Mouse (Mus musculus): ENCODE results near the gene Rgs7. TPM values are rescaled to one million over a fixed set of nuclear protein-coding genes. Genes with fewer than 3 reads are reported as not detected.

Gene Rgs7
- polyA plus RNA-seq, 1 experiment = 0.05 TPM

DNA sequence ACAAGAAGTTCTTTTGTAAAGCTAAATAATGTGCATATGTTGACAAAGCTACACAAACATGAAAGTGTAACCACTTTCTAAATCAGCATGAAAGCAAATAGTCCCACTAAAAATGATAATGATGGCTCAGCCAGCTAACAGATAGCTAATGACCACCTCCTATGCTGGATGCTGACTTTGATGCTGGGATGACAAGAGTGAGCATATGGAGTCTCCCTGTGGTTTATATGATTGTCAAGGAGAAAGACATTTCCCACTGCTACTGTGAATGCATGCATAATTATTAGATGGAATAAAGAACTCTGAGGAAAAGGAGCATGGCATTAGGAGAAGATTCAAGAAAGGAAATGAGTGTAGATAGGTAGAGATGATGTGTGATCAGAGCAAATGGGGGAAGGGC is 230.0 kb downstream of the Rgs7 start:
- Histone ChIP-seq H3K4me3 (ENCODE audit: low read depth, low read length) (no peak overlapping the region), H3K27ac (ENCODE audit: insufficient read depth, low read depth, low read length) (no peak overlapping the region)
- no peak for TF ChIP-seq CTCF (IDR thresholded peaks at IDR 0.05; ENCODE audit: extremely low read depth, insufficient read length, insufficient replicate concordance, low read depth, low read length)
- no peak for TF ChIP-seq POLR2A (IDR thresholded peaks at IDR 0.05; ENCODE audit: low read depth, low read length)

DNA sequence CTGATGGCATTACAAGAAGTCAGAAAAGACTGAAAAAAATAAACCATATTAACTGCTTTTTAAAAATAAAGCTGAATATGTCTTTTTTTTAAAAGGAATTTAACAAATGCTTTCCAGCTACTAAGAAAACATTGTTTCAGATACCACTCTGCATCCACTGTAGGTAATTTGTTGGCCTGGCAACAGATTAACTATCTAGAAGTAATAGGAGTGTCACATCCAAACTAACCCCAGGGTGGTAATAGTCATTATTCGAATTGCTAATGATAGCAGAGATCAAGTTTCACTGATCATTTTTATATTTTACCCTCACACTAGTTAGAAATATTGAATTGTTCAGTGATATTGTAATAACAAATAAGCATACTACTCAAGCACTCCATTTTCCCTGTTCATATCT is 232.9 kb downstream of the Rgs7 start:
- 51% methylated on average over 1 of the region's 1 CpGs for WGBS

More for the DNA sequence above, 230.0 kb downstream of the Rgs7 start:
- Histone ChIP-seq H3K36me3 (ENCODE audit: control insufficient read depth, insufficient read depth, low read length) (no peaks in the 10 kb centered on the region), H3K27me3 (ENCODE audit: control insufficient read depth, insufficient read depth, low read length) (no peaks in the 10 kb centered on the region), H3K4me1 (ENCODE audit: control insufficient read depth, insufficient read depth, insufficient read length, low read length) (no peaks in the 10 kb centered on the region)

DNA sequence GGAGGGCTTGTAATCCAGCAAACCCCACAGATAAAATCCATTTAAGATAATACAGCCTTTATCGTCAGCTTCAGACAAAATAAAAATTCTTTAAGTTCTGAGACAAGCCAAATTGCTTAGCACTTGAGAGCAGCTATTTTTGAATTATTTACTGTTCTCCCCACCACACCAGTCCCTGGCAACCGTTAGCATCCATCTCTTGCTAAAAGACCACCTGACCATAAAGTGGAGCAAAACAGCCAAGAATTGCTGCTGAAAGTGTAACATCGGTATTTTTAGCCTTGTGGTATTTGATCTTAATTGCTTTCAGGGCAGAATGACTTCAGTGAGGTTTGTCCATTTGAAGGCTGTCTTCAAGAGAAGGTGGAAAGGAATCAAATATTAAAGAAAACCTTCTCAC is 237.1 kb downstream of the Rgs7 start:
- 61% methylated on average over 3 of the region's 3 CpGs for WGBS
- H3K27me3 ChIP-seq (ENCODE audit: control insufficient read depth, insufficient read depth, low read length) = no peaks in the 10 kb centered on the region
- H3K36me3 ChIP-seq (ENCODE audit: control insufficient read depth, insufficient read depth, low read length) = no peaks in the 10 kb centered on the region
- no peak overlapping the region for H3K4me3 ChIP-seq (ENCODE audit: low read depth, low read length)
- TF ChIP-seq POLR2A (IDR thresholded peaks at IDR 0.05; ENCODE audit: low read depth, low read length) (no peak), CTCF (IDR thresholded peaks at IDR 0.05; ENCODE audit: extremely low read depth, insufficient read length, insufficient replicate concordance, low read depth, low read length) (no peak)
- H3K4me1 ChIP-seq (ENCODE audit: control insufficient read depth, insufficient read depth, insufficient read length, low read length) = no peaks in the 10 kb centered on the region
- H3K27ac ChIP-seq (ENCODE audit: insufficient read depth, low read depth, low read length) = no peak overlapping the region

More for the DNA sequence above, 232.9 kb downstream of the Rgs7 start:
- no peak for TF ChIP-seq POLR2A (IDR thresholded peaks at IDR 0.05; ENCODE audit: low read depth, low read length)
- TF ChIP-seq CTCF (IDR thresholded peaks at IDR 0.05; ENCODE audit: extremely low read depth, insufficient read length, insufficient replicate concordance, low read depth, low read length) = no peak
- H3K36me3 ChIP-seq (ENCODE audit: control insufficient read depth, insufficient read depth, low read length) = no peaks in the 10 kb centered on the region
- H3K27me3 ChIP-seq (ENCODE audit: control insufficient read depth, insufficient read depth, low read length) = no peaks in the 10 kb centered on the region
- no peak overlapping the region for H3K4me3 ChIP-seq (ENCODE audit: low read depth, low read length)
- H3K27ac ChIP-seq (ENCODE audit: insufficient read depth, low read depth, low read length) = no peak overlapping the region
- no peaks in the 10 kb centered on the region for H3K4me1 ChIP-seq (ENCODE audit: control insufficient read depth, insufficient read depth, insufficient read length, low read length)

DNA sequence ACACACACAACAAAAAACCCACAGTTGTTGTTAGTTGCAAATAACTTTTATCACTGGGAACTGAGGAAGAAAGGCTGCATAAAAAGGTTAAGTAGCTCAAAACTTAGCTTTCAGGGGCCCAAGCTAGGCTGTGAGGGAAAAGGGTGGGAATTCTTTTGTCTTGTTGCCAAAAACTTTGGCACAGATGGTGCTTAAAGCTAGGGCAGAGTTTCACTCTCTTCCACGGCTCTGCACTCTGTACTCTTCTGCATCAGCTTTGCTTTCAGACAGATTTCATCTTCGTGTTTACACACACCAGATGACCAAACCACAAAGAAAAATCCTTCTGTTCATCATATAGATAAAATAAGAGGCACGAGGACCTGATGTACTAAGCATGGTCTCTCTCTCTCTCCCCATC is 237.6 kb downstream of the Rgs7 start:
- Histone ChIP-seq H3K4me1 (ENCODE audit: control insufficient read depth, insufficient read depth, insufficient read length, low read length) (no peaks in the 10 kb centered on the region), H3K27me3 (ENCODE audit: control insufficient read depth, insufficient read depth, low read length) (no peaks in the 10 kb centered on the region), H3K4me3 (ENCODE audit: low read depth, low read length) (no peak overlapping the region), H3K36me3 (ENCODE audit: control insufficient read depth, insufficient read depth, low read length) (no peaks in the 10 kb centered on the region), H3K27ac (ENCODE audit: insufficient read depth, low read depth, low read length) (no peak overlapping the region)
- no peak for TF ChIP-seq POLR2A (IDR thresholded peaks at IDR 0.05; ENCODE audit: low read depth, low read length)
- no peak for TF ChIP-seq CTCF (IDR thresholded peaks at IDR 0.05; ENCODE audit: extremely low read depth, insufficient read length, insufficient replicate concordance, low read depth, low read length)
- WGBS = 39% methylated on average over 3 of the region's 3 CpGs

DNA sequence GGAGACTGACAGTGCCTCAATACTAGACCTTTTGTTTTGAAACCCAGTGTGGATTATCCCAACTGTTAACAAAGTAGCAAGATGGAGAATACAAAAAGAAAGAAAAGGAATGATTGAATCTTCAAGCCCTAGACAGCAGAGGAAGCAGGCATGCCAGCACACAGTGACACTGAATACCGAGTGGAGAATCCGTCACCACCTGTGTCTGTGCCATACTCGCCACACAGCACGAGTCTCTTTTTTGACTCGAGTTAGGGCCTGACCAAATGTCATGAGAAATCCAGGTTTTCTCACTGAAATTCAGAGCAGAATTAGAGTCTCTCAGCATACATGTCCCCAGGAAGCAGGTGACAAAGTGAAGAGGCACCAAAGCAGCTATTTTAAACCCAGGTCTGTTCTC is 250.2 kb downstream of the Rgs7 start:
- Histone ChIP-seq H3K4me1 (ENCODE audit: control insufficient read depth, insufficient read depth, insufficient read length, low read length) (no peaks in the 10 kb centered on the region), H3K4me3 (ENCODE audit: low read depth, low read length) (no peak overlapping the region), H3K36me3 (ENCODE audit: control insufficient read depth, insufficient read depth, low read length) (no peaks in the 10 kb centered on the region), H3K27me3 (ENCODE audit: control insufficient read depth, insufficient read depth, low read length) (no peaks in the 10 kb centered on the region), H3K27ac (ENCODE audit: insufficient read depth, low read depth, low read length) (no peak overlapping the region)
- 82% methylated on average over 5 of the region's 5 CpGs for WGBS
- TF ChIP-seq POLR2A (IDR thresholded peaks at IDR 0.05; ENCODE audit: low read depth, low read length) (no peak), CTCF (IDR thresholded peaks at IDR 0.05; ENCODE audit: extremely low read depth, insufficient read length, insufficient replicate concordance, low read depth, low read length) (no peak)

DNA sequence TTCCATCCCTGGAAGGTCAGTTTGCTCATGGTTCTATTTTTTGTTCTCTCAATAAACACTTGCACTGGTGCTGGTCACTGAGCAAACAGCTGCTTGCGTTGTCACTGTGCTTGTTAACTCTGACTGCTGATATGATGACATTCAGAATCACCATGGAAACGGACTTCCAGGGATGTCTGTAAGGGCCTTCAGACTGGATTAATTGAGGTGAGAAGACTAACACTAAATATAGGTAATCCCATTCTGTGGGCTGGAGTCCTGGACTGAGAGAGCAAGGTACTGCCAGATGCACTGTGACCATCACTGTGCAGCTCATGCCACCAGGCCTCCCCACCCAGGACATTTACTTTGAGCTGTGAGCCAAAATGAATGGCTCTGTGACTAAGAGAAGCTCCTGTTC is 252.2 kb downstream of the Rgs7 start:
- Histone ChIP-seq H3K27ac (ENCODE audit: insufficient read depth, low read depth, low read length) (no peak overlapping the region), H3K27me3 (ENCODE audit: control insufficient read depth, insufficient read depth, low read length) (no peaks in the 10 kb centered on the region), H3K4me1 (ENCODE audit: control insufficient read depth, insufficient read depth, insufficient read length, low read length) (no peaks in the 10 kb centered on the region), H3K4me3 (ENCODE audit: low read depth, low read length) (no peak overlapping the region), H3K36me3 (ENCODE audit: control insufficient read depth, insufficient read depth, low read length) (no peaks in the 10 kb centered on the region)
- WGBS = 23% methylated on average over 2 of the region's 2 CpGs
- no peak for TF ChIP-seq CTCF (IDR thresholded peaks at IDR 0.05; ENCODE audit: extremely low read depth, insufficient read length, insufficient replicate concordance, low read depth, low read length)
- TF ChIP-seq POLR2A (IDR thresholded peaks at IDR 0.05; ENCODE audit: low read depth, low read length) = no peak

DNA sequence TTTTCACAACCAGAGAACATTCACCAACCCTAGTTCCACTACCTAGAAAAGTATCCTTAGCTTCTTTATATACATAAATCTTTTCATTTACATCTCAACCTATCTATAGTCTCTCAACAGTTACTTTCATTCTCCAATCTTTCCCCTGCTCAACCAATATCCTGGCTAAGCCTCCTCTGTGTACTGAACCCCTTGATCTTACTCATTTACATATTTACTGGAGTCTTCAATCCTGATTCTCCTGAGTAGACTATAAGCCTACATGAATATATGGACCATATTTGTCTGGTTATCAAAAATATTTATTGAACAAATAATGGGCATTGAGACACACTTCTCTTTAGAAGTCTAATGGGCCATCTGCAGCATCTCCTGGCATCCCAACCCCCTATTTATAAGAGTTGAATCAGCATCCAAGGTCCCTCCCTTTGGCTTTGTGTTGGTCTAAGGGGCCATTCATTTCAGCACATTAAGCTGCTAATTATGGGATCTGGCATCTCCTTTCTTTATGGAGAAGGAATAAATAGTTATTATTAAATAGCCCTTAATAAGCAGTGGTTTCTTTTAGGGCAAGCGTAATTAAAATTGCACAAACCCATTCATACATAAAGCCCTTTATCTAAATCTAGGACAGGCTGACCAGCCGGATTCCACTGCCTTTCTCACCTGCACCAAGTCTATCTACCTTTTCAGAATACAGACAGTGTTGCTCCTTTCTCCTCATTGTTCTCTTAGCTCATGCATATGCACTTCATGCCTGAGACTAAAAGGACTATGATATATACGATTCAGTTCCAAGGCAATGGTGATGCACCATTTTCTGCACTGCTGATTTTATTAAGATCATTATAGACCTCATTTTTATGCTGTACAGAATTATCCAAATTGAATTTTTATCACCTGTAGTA is 270.5 kb downstream of the Rgs7 start:
- Histone ChIP-seq H3K36me3 (ENCODE audit: control insufficient read depth, insufficient read depth, low read length) (no peaks in the 10 kb centered on the region), H3K4me3 (ENCODE audit: low read depth, low read length) (no peak overlapping the region), H3K27me3 (ENCODE audit: control insufficient read depth, insufficient read depth, low read length) (no peaks in the 10 kb centered on the region), H3K27ac (ENCODE audit: insufficient read depth, low read depth, low read length) (no peak overlapping the region), H3K4me1 (ENCODE audit: control insufficient read depth, insufficient read depth, insufficient read length, low read length) (no peaks in the 10 kb centered on the region)
- TF ChIP-seq CTCF (IDR thresholded peaks at IDR 0.05; ENCODE audit: extremely low read depth, insufficient read length, insufficient replicate concordance, low read depth, low read length) = no peak
- TF ChIP-seq POLR2A (IDR thresholded peaks at IDR 0.05; ENCODE audit: low read depth, low read length) = no peak
- WGBS = 85% methylated on average over 3 of the region's 3 CpGs
